11 mouse cellular contexts compared by ENCODE assay signal in genomic region chr19:41022244-41022643, GRCm38 (mm10). TPM values are rescaled to one million over a fixed set of nuclear protein-coding genes. Genes with fewer than 3 reads are reported as not detected.
A peak's percentile ranks its signal among the peaks of the same experiment; 100 is the strongest.
DNase-seq lines count a peak whose midpoint lies in the region; ATAC-seq lines count a peak whose summit lies in the region.
"Had no signal": no experiment of that assay in that cellular context is flagged by ENCODE, and none has a peak within 500 bp of the region (broad histone marks: within the 10 kb centered on the region; RNA-seq: fewer than 3 reads in every experiment).

No protein-coding gene starts in this region.

- no peak for ATAC-seq in monocyte, adult 5-6 weeks (replicated peaks; ENCODE audit: insufficient number of reproducible peaks, low FRiP score, low TSS enrichment, poor library complexity, severe bottlenecking)

- DNase-seq in cerebellum, postnatal 10 days: peak; percentile 49 to 55
- no peak for DNase-seq in cerebellum, postnatal 25 days
- peak; percentile 26 for DNase-seq in lung, postnatal 10 days
- no peak for DNase-seq in lung, postnatal 25 days (ENCODE audit: low spot score)
- DNase-seq in right cerebral cortex, adult 18-20 months: peak; percentile 28
- no peak for DNase-seq in embryo, embryonic 9.5 days (ENCODE audit: extremely low spot score)
- DNase-seq in gastrocnemius, adult 8-10 months (ENCODE audit: low spot score in 2 of 2): no peak
- DNase-seq: layer of hippocampus, postnatal 36 days; lung, postnatal 14 days had no signal

RNA-seq across cellular contexts. Expression of gene Dntt, which starts 6.8 kb away (rescaled TPM):
- total RNA-seq in monocyte, adult 5-6 weeks (2017): 0.39 TPM in 1 of 3 replicates, not detected in the others
- under 1 TPM in 2 of 4 experiments, not detected in 2; 0.13 to 0.16 TPM for total RNA-seq in gastrocnemius, adult 8-10 months (2022)
- total RNA-seq: layer of hippocampus, postnatal 36 days had no signal

RNA-seq across cellular contexts. Expression of gene Blnk, which starts 27.9 kb away (rescaled TPM):
- 16.3 to 25.3 TPM (median 17.2 TPM) in 3 replicates for total RNA-seq in monocyte, adult 5-6 weeks (2017)
- 1 to 10 TPM in 2 of 4 experiments, under 1 TPM in 2; 0.83 to 1.1 (median 1.0) TPM for total RNA-seq in gastrocnemius, adult 8-10 months (2022)

RNA-seq across cellular contexts. Expression of gene Opalin, which starts 54.7 kb away (rescaled TPM):
- total RNA-seq in monocyte, adult 5-6 weeks (2017): not detected in 3 replicates
- not detected for total RNA-seq in gastrocnemius, adult 8-10 months (2022)
- total RNA-seq: liver, adult 2 months had no signal

Comparison
In these comparisons a context has a peak if more than half of its experiments do, and no peak if none do; other contexts are left out.
1. DNase-seq: peak in cerebellum, postnatal 10 days (2 of 2), lung, postnatal 10 days (single experiment) and right cerebral cortex, adult 18-20 months (single experiment); none in cerebellum, postnatal 25 days (0 of 2), lung, postnatal 25 days (single experiment), embryo, embryonic 9.5 days (single experiment) and gastrocnemius, adult 8-10 months (0 of 2).